Mouse (Mus musculus): ENCODE measurements around the gene Ralgps2.

The Ralgps2 gene

GRCm38 (mm10) chr1:156770845-156771244, 168.6 kb downstream of the Ralgps2 start:
- DNase-seq (ENCODE audit: extremely low read depth, low read depth) = no peak

- no peak for DNase-seq (ENCODE audit: extremely low read depth, low read depth)
Observed at GRCm38 (mm10) chr1:156769621-156770297, 169.7 kb downstream of the Ralgps2 start.

GRCm38 (mm10) chr1:156769163-156769562, 170.3 kb downstream of the Ralgps2 start:
- no peak for DNase-seq (ENCODE audit: extremely low read depth, low read depth)

GRCm38 (mm10) chr1:156765311-156765710, 174.1 kb downstream of the Ralgps2 start:
- no peak for DNase-seq (ENCODE audit: extremely low read depth, low read depth)

GRCm38 (mm10) chr1:156764584-156764983, 174.8 kb downstream of the Ralgps2 start:
- no peak for DNase-seq (ENCODE audit: extremely low read depth, low read depth)

GRCm38 (mm10) chr1:156763280-156763679, 176.1 kb downstream of the Ralgps2 start:
- DNase-seq (ENCODE audit: extremely low read depth, low read depth) = no peak

GRCm38 (mm10) chr1:156761430-156761801, 178.0 kb downstream of the Ralgps2 start:
- DNase-seq (ENCODE audit: extremely low read depth, low read depth) = no peak

- no peak for DNase-seq (ENCODE audit: extremely low read depth, low read depth)
Observed at GRCm38 (mm10) chr1:156760549-156761429, 178.6 kb downstream of the Ralgps2 start.

GRCm38 (mm10) chr1:156758326-156758725, 181.1 kb downstream of the Ralgps2 start:
- DNase-seq (ENCODE audit: extremely low read depth, low read depth) = no peak

- no peak for DNase-seq (ENCODE audit: extremely low read depth, low read depth)
Observed at GRCm38 (mm10) chr1:156754608-156755413, 184.6 kb downstream of the Ralgps2 start.

Data from MEL-GATA-1-ER (cell line).